Mouse (Mus musculus) kidney, embryonic 15.5 days (tissue): ENCODE data around the gene Olfr1055. TPM values are rescaled to one million over a fixed set of nuclear protein-coding genes. Genes with fewer than 3 reads are reported as not detected.
"Not testable (repeated sequence)": the region's sequence is repeated elsewhere in the genome, so short reads cannot be mapped to it uniquely, and the experiment has no call there.

Experiments used
- ATAC-seq: fragments of 200-750 bp; cut with Nextera tagmentation; replicated peaks from 2 replicates; pipeline ENCODE4 v1.8.0; 2017; ENCODE audit warnings: moderate TSS enrichment; ENCODE audit not compliant: low FRiP score
- H3K27ac ChIP-seq: fragments of 300-500 bp; sonication (generic); 2 replicates; pipeline ENCODE4 v1.5.1; 2015; ENCODE audit warnings: mild to moderate bottlenecking, inconsistent platforms
- H3K27me3 ChIP-seq: fragments of 300-500 bp; sonication (generic); 2 replicates; pipeline ENCODE4 v1.6.1; 2015; ENCODE audit warnings: inconsistent platforms
- H3K36me3 ChIP-seq: fragments of 300-500 bp; sonication (generic); 2 replicates; pipeline ENCODE4 v1.6.1; 2015; ENCODE audit warnings: inconsistent platforms
- H3K4me1 ChIP-seq: fragments of 300-500 bp; sonication (generic); 2 replicates; pipeline ENCODE4 v1.6.1; 2015; ENCODE audit warnings: inconsistent platforms
- H3K4me2 ChIP-seq: fragments of 300-500 bp; sonication (generic); 2 replicates; pipeline ENCODE4 v1.6.1; 2015; ENCODE audit warnings: moderate library complexity, mild to moderate bottlenecking, inconsistent platforms
- H3K4me3 ChIP-seq: fragments of 300-500 bp; sonication (generic); replicated peaks from 2 replicates; pipeline ENCODE4 v1.5.1; 2015; ENCODE audit warnings: mild to moderate bottlenecking, inconsistent platforms
- H3K9ac ChIP-seq: fragments of 300-500 bp; sonication (generic); 2 replicates; pipeline ENCODE4 v1.6.1; 2015; ENCODE audit warnings: mild to moderate bottlenecking, inconsistent platforms
- H3K9me3 ChIP-seq: fragments of 300-500 bp; sonication (generic); replicated peaks from 2 replicates; pipeline ENCODE4 v1.6.1; 2016; ENCODE audit warnings: inconsistent platforms
- whole genome bisulfite sequencing: fragments of 180-500 bp; shearing (Covaris S2); methylation state at CpG from one replicate; pipeline ENCODE4 v1.1.7; 2015; ENCODE audit warnings: mixed read lengths; 5-methylcytosine and 5-hydroxymethylcytosine counted together
- polyA plus RNA-seq: library from polyadenylated mRNA; unstranded; fragments of >200 nt; fragmentation: Nextera tagmentation; extraction: Ambion mirVana; gene quantifications from 2 replicates; pipeline ENCODE4 v1.2.1, GENCODE M21; 2015

Gene Olfr1055
- polyA plus RNA-seq = not detected in 2 replicates

DNA sequence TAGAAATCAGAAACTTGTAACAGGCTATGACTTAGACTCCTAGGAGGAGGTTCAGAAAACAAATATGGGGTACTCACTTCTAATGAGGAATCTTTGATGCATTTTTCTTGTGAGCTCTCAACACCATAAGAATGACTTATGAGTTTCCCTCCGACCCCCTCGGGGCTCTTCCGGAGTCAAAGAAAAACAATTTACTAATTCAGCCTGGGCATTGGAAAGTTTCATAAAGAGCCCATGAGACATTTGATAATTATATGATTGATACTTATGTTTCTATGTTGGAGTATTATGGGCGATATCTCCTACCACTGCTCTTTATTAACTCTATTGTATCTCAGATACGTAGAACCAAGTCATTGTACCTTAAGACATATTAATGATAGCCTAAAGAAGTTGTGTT lies at the start of gene Olfr1055:
Gene Olfr1055 (minus strand): TSS at position 101 of the 400 bp plus-strand sequence.
- no peaks in the 10 kb centered on the region for H3K27me3 ChIP-seq
- no peak within 1 kb of the TSS for H3K27ac ChIP-seq
- no peak within 1 kb of the TSS for H3K9ac ChIP-seq
- H3K4me3 ChIP-seq = no peak within 1 kb of the TSS
- ATAC-seq = no peak
- no peaks in the 10 kb centered on the region for H3K4me1 ChIP-seq
- H3K4me2 ChIP-seq = no peak within 1 kb of the TSS
- WGBS = 83% methylated on average over 5 of the region's 5 CpGs
- H3K9me3 ChIP-seq = no peaks in the 10 kb centered on the region
- no peaks in the 10 kb centered on the region for H3K36me3 ChIP-seq

DNA sequence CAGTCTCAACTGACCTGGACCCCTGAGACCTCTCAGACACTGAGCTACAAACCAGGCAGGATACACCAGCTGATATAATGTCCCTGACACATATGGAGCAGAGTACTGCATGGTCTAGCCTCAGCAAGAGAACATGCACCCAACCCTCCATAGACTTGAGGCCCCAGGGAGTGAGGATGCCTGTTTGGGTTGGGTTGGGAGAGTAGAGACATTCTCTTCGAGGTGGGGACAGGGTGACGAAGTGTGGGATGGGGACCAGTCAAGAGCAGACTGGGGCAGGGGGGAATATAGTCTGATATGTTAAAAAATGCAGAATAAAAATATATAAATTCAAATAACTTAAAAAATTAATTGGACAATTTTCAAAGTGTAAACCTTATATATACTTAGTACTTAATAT lies 45.0 kb upstream of the Olfr1055 start:
- Histone ChIP-seq H3K4me3 (no peak overlapping the region), H3K4me2 (no peak overlapping the region), H3K27ac (no peak overlapping the region), H3K9ac (no peak overlapping the region), H3K36me3 (no peaks in the 10 kb centered on the region), H3K4me1 (no peaks in the 10 kb centered on the region), H3K27me3 (no peaks in the 10 kb centered on the region), H3K9me3 (no peaks in the 10 kb centered on the region)
- no peak for ATAC-seq
- WGBS = 89% methylated on average over 2 of the region's 2 CpGs

DNA sequence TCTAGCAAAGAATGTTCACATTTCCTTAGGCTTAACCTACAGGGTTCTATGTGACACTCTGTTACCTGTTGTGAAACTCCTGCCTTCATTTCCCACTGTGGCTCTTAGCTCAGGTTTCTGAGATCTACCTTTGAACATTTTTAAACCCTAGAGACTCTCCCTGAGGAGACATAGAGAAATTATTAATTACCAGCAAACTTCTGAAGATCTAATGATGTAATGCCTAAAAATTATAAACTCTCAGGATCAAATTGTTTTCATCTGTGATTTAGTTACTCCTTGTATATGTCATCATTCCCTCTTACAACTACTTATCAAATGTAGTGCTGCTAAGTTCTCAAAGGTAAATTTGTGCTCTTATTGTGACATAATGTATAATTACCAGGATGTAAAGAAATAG lies 38.4 kb upstream of the Olfr1055 start, which contains the start of gene Olfr1058:
Gene Olfr1058 (minus strand): TSS at position 101 of the 400 bp plus-strand sequence.
- not testable (repeated sequence) for H3K4me1 ChIP-seq, H3K27ac ChIP-seq, ATAC-seq, H3K4me2 ChIP-seq, H3K27me3 ChIP-seq, H3K4me3 ChIP-seq, H3K9me3 ChIP-seq, H3K9ac ChIP-seq, H3K36me3 ChIP-seq

DNA sequence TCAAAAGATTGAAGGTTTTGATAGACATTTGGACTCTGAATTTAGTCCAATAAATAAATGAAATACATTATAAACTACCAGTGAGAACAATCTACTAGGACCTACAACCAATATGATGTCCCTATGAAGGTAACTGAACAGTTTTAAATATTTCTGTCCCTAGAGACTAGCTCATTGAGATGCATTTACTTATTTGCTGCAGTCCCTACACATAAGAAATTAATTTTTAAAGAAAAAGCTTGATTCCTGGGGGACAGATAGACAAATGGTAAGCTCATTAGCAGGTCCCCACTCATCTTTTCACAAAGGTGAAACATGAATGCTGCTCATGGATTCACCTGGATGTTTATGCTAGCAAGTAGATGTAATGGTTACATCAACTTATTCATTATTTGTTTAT lies 28.2 kb upstream of the Olfr1055 start, which contains the start of gene Olfr1057:
Gene Olfr1057 (minus strand): TSS at position 101 of the 400 bp plus-strand sequence.
- no peaks in the 10 kb centered on the region for H3K9me3 ChIP-seq
- H3K27me3 ChIP-seq = no peaks in the 10 kb centered on the region
- ATAC-seq = no peak
- no peak within 1 kb of the TSS for H3K9ac ChIP-seq
- no peak within 1 kb of the TSS for H3K27ac ChIP-seq
- H3K4me3 ChIP-seq = no peak within 1 kb of the TSS
- no peaks in the 10 kb centered on the region for H3K36me3 ChIP-seq
- H3K4me2 ChIP-seq = no peak within 1 kb of the TSS
- no peaks in the 10 kb centered on the region for H3K4me1 ChIP-seq

DNA sequence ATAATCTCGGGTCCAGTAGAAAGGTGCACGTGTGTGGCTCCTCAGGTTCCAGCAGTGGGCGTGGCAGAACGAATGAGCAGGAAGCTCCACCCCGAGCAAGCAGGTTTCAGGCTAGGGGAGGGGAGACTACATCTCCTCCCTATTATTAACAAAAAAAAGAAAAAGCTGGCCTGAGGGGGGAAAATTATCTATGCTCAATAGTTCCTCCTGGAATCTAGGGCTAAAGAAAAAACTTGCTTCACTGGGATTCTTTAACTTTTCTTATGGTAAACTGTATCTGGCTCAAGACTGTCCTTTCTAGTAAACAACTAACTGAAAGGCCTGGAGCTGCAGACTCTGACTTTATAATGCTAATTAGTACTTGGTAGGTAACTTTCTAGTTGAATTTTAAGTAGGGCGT lies 16.3 kb upstream of the Olfr1055 start:
- 67% methylated on average over 1 of the region's 6 CpGs for WGBS
- not testable (repeated sequence) for H3K4me1 ChIP-seq, H3K27ac ChIP-seq, H3K36me3 ChIP-seq, H3K9ac ChIP-seq, ATAC-seq, H3K4me2 ChIP-seq, H3K27me3 ChIP-seq, H3K4me3 ChIP-seq, H3K9me3 ChIP-seq

DNA sequence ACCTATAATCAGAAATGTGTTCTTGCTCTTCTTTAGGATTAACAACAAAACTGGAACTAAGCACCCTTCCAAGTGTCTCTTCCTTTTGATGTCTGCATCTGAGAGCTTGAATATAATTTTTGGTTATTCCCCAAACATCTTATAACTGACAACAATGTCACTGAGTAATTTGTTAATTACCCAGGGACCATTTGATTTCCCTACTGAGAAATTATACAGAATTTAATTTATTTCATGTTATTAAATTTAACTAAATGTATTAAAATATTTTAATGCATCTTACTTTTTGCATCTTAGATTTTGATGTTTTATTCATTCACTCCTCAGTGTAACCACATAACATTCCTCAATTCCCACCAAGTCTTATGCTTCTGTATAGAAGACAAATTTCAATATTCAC lies 12.3 kb upstream of the Olfr1055 start, which contains the start of gene Olfr1056:
Gene Olfr1056 (minus strand): TSS at position 101 of the 400 bp plus-strand sequence.
- H3K4me1 ChIP-seq = no peaks in the 10 kb centered on the region

DNA sequence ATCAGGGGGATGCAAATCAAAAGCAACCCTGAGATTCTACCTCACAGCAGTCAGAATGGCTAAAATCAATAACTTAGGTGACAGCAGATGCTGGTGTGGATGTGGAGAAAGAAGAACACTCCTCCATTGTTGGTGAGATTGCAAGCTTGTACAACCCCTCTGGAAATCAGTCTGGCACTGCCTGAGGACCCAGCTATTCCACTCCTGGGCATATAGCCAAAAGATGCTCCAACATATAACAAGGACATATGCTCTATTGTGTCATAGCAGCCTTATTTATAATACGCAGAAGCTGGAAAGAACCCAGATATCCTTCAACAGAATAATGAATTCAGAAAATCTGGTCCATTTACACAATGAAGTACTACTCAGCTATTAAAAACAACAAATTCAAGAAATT lies 1.7 kb upstream of the Olfr1055 start:
- not testable (repeated sequence) for H3K27me3 ChIP-seq, H3K9me3 ChIP-seq, H3K4me1 ChIP-seq, ATAC-seq, H3K9ac ChIP-seq, H3K36me3 ChIP-seq, H3K4me2 ChIP-seq, H3K27ac ChIP-seq, H3K4me3 ChIP-seq
- 93% methylated on average over 1 of the region's 1 CpGs for WGBS

More for the DNA sequence above, 12.3 kb upstream of the Olfr1055 start, which contains the start of gene Olfr1056:
- H3K27me3 ChIP-seq = no peaks in the 10 kb centered on the region
- H3K36me3 ChIP-seq = no peaks in the 10 kb centered on the region
- H3K4me3 ChIP-seq = no peak within 1 kb of the TSS
- no peak within 1 kb of the TSS for H3K4me2 ChIP-seq
- no peak for ATAC-seq
- no peaks in the 10 kb centered on the region for H3K9me3 ChIP-seq
- H3K9ac ChIP-seq = no peak within 1 kb of the TSS
- H3K27ac ChIP-seq = no peak within 1 kb of the TSS

DNA sequence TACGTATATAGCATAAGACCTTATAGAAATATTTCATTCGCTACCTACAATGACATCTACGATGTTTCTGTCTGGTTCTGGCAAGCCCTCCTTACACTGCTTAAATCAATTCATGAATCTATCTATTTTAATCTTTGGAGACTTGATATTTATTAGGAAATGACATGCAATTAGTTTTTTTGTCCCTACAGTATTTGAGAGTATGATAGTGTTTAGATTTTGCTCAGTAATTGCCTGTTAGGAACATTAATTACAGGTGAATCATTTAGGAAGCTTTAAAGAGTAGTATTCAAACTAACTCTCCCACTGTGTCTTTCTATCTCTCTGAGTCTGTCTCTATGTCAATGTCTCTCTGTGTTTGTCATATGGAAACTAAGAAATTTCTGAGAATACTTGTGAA lies 14.8 kb downstream of the Olfr1055 start, which contains the start of gene Olfr1054:
Gene Olfr1054 (minus strand): TSS at position 101 of the 400 bp plus-strand sequence.
- Histone ChIP-seq H3K4me3 (no peak within 1 kb of the TSS), H3K27ac (no peak within 1 kb of the TSS), H3K9ac (no peak within 1 kb of the TSS), H3K27me3 (no peaks in the 10 kb centered on the region), H3K9me3 (no peaks in the 10 kb centered on the region), H3K36me3 (no peaks in the 10 kb centered on the region), H3K4me1 (no peaks in the 10 kb centered on the region), H3K4me2 (no peak within 1 kb of the TSS)
- WGBS = 81% methylated on average over 3 of the region's 3 CpGs
- ATAC-seq = no peak

DNA sequence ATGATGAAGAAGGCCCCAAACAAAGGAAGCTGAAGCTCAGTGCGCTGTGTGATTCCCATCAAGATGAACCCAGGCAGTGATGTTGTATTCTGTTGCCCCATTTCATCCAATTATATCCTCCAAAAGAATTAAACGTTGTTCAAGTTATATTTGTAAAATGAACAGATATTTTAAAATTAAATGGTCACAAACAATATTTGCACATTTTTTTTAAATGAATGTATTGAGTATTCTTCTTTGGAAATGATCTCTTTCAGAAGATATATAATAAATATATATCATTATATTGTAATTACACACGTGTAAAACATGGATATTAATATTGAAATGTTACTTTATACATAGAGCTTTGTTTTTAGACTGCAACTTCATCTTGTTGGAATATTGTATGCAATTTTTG lies 34.9 kb downstream of the Olfr1055 start, which contains the start of gene Olfr1053:
Gene Olfr1053 (minus strand): TSS at position 101 of the 400 bp plus-strand sequence.
- WGBS = 70% methylated on average over 3 of the region's 3 CpGs
- Histone ChIP-seq H3K27ac (no peak within 1 kb of the TSS), H3K27me3 (no peaks in the 10 kb centered on the region), H3K36me3 (no peaks in the 10 kb centered on the region), H3K9ac (no peak within 1 kb of the TSS), H3K9me3 (no peaks in the 10 kb centered on the region), H3K4me1 (no peaks in the 10 kb centered on the region), H3K4me2 (no peak within 1 kb of the TSS), H3K4me3 (no peak within 1 kb of the TSS)
- no peak for ATAC-seq

Other genes with a start within 250 kb of the Olfr1055 start
- not detected in 2 replicates for gene Olfr1039, start 214.4 kb downstream of the Olfr1055 start, polyA plus RNA-seq
- not detected in 2 replicates for gene Olfr1040, start 203.6 kb downstream of the Olfr1055 start, polyA plus RNA-seq
- not detected in 2 replicates for gene Olfr1042, start 188.4 kb downstream of the Olfr1055 start, polyA plus RNA-seq
- gene Olfr1043, start 182.8 kb downstream of the Olfr1055 start, polyA plus RNA-seq = not detected in 2 replicates
- not detected in 2 replicates for gene Olfr1044, start 172.5 kb downstream of the Olfr1055 start, polyA plus RNA-seq
- not detected in 2 replicates for gene Olfr52, start 164.6 kb downstream of the Olfr1055 start, polyA plus RNA-seq
- not detected in 2 replicates for gene Olfr1045, start 147.3 kb downstream of the Olfr1055 start, polyA plus RNA-seq
- not detected in 2 replicates for gene Olfr1046, start 131.0 kb downstream of the Olfr1055 start, polyA plus RNA-seq
- gene Olfr1047, start 118.9 kb downstream of the Olfr1055 start, polyA plus RNA-seq = not detected in 2 replicates
- not detected in 2 replicates for gene Olfr1048, start 110.0 kb downstream of the Olfr1055 start, polyA plus RNA-seq
- gene Olfr1049, start 92.0 kb downstream of the Olfr1055 start, polyA plus RNA-seq = not detected in 2 replicates
- not detected in 2 replicates for gene Olfr1051, start 71.2 kb downstream of the Olfr1055 start, polyA plus RNA-seq
- gene Olfr1052, start 57.8 kb downstream of the Olfr1055 start, polyA plus RNA-seq = not detected in 2 replicates
- not detected in 2 replicates for gene Olfr1053, start 35.0 kb downstream of the Olfr1055 start, polyA plus RNA-seq
- gene Olfr1054, start 14.9 kb downstream of the Olfr1055 start, polyA plus RNA-seq = not detected in 2 replicates
- gene Olfr1056, start 12.2 kb upstream of the Olfr1055 start, polyA plus RNA-seq = not detected in 2 replicates
- not detected in 2 replicates for gene Olfr1057, start 28.1 kb upstream of the Olfr1055 start, polyA plus RNA-seq
- not detected in 2 replicates for gene Olfr1058, start 38.3 kb upstream of the Olfr1055 start, polyA plus RNA-seq
- not detected in 2 replicates for gene Olfr1061, start 63.8 kb upstream of the Olfr1055 start, polyA plus RNA-seq
- gene Olfr1062, start 76.5 kb upstream of the Olfr1055 start, polyA plus RNA-seq = not detected in 2 replicates
- gene Olfr1065, start 100.3 kb upstream of the Olfr1055 start, polyA plus RNA-seq = not detected in 2 replicates
- gene Olfr1066, start 106.0 kb upstream of the Olfr1055 start, polyA plus RNA-seq = not detected in 2 replicates
- not detected in 2 replicates for gene Olfr228, start 137.1 kb upstream of the Olfr1055 start, polyA plus RNA-seq
- not detected in 2 replicates for gene Olfr1076, start 158.2 kb upstream of the Olfr1055 start, polyA plus RNA-seq
- not detected in 2 replicates for gene Olfr1079, start 192.2 kb upstream of the Olfr1055 start, polyA plus RNA-seq
- not detected in 2 replicates for gene Olfr1080, start 208.0 kb upstream of the Olfr1055 start, polyA plus RNA-seq
- not detected in 2 replicates for gene Olfr1082, start 248.7 kb upstream of the Olfr1055 start, polyA plus RNA-seq